Mouse (Mus musculus): ENCODE data around the gene Mkrn1.
"Not testable (repeated sequence)": the region's sequence is repeated elsewhere in the genome, so short reads cannot be mapped to it uniquely, and the experiment has no call there.

Gene Mkrn1

DNA sequence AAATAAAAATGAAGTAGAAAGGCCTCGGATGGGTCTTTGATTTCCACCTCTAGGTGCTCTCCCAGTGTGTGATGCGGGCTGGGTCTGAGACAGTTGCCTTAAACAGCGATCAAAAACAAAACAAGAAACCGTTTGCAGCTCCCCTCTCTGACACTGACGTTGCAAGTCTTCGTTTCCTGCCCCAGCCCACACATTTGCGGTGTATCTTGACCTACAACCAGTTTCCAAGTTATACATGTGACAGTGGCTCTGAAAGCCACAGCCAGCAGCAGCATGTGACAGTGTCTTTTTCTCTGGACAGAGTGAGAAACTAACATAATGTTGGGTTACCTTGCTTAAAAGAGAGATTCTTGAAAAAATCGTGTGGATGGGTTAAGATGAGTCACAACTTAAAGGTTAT is 40.5 kb downstream of the Mkrn1 start:
- no peak for DNase-seq (ENCODE audit: low spot score in 2 of 2)

DNA sequence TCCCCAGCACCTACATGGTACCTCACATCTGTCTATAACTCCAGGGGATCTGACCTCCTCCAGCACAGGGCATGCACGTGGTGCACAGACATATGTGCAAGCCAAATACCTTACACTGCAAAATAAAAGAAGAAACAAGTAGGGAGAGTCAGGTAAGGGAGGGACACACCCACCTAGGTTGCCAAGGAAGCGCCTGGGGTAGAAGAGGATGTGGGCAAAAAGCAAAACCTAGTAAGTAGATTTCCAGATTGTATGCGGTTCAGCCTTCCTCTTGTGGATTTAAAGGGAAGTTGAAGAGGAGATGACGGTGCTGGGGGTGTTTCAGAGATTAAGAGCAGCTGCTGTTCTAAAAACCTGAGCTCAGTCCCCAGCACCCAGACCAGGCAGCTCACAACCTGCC is 41.0 kb downstream of the Mkrn1 start:
- no peak for DNase-seq (ENCODE audit: low spot score in 2 of 2)

DNA sequence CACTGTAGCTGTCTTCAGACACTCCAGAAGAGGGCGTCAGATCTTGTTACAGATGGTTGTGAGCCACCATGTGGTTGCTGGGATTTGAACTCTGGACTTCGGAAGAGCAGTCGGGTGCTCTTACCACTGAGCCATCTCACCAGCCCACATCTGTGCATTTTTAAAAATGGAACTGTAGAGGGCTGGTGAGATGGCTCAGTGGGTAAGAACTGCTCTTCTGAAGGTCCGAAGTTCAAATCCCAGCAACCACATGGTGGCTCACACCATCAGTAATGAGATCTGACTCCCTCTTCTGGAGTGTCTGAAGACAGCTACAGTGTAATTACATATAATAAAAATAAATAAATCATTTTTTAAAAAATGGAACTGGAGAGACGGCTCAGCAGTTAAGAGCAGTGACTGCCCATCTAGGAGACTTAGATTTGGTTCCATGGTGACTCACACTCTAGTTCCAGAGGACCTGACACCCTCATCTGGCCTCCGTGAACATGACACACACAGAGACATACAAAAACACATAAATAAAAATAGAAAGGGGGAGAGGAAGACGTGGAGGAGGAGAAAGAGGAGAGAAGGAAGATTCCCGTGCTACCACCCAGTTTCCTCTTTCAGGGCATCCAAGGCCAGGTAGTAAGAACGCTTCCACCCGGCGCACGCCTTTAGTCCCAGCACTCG is 42.0 kb downstream of the Mkrn1 start:
- not testable (repeated sequence) for DNase-seq (ENCODE audit: low spot score in 2 of 2)

DNA sequence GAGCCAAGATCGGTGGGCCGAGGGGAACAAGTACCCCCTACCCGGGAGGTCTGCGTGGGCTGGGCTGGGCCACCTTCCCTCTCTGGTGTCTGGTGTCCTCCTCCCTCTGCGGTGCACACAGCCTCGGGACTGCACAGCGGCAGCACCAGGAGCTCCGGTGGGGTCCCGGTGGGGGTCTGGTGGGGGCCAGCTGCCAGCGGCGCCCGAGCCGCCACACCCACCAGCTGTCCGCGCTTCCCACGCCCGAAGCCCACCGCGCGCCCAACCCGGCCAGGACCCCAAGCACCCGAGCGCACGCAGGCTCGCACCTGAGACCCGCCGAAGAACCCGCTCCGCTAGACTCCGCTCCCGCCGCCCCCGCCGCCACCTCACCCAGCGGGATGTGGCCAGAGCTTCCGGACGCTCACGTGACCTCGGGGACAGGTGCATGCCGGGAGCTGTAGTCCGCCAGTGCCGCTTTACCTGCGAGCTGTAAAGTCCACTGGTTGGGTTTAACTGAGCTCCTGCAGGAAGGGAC is 42.9 kb downstream of the Mkrn1 start, which contains the start of gene Slc37a3:
Slc37a3 (minus strand) TSS at position 365 of the 517 bp plus-strand sequence.
- peak; percentile 73 to 86 for DNase-seq (ENCODE audit: low spot score in 2 of 2)

DNA sequence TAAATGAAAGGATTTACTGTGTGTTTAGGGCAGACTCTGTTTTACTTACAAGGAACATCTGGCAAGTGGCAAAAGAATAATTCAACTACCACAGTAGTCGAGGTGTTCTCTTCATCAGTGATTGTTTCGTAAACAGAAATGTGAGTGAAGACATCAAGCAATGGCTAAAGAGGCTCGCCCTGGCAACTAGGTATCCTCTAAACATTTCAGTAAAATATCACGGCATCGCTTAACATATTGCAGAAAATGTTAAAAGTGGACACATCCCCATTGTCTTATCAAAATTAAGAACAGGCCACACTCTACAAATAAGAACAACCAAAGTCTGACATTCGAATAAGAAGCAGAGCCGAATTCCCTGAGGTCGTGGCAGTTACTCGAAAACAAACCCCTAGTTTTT is 43.5 kb downstream of the Mkrn1 start:
- DNase-seq (ENCODE audit: low spot score in 2 of 2): no peak

DNA sequence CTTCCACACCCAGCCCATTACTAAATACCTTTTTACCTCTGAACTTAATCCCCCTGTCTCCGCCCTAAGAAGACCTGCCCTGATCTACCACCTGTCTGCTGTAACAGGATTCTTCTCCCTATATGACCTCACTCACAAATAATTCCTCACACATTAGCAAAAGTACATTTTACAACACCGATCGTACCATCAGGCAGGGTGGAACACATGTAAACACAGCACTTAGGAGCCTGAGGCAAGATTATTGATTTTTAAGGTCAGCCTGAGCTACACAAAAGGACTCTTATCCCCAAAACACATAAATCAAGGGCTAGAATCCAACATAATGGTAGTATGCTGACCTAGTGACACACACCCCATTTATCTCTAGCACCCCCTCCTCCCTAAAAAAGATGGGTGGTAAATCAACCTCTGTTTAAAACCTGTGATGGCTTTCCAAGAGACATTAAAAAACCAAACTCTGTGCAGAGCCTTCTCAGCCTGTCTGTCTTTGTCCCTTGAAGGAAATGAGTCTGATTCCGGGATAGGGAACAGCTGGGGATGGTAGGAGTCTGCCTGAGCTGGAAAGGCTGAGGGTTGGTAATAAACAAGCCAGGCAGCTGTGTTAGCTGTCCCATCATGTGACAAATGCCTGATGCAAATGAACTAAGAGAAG is 46.8 kb downstream of the Mkrn1 start:
- no peak for DNase-seq (ENCODE audit: low spot score in 2 of 2)

DNA sequence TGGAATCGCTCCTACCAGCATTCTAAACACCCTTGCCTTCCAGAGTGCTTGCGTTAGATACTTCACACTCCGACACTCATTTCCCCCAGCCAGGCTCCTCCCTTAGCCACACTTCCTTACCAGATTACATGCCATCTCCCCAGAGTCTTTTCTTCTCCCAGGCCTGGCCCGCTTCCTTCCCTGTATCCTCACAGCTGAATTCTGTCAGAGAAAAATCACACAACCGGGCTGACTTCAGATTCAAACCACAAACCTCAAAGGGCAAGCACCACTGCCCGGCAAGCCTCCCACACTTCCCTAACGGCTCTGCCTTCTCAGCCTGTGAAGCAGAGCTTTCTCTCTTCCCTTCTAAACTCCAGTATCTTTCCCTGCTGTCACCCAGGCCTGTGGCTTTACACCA is 47.5 kb downstream of the Mkrn1 start:
- DNase-seq (ENCODE audit: low spot score in 2 of 2): no peak

DNA sequence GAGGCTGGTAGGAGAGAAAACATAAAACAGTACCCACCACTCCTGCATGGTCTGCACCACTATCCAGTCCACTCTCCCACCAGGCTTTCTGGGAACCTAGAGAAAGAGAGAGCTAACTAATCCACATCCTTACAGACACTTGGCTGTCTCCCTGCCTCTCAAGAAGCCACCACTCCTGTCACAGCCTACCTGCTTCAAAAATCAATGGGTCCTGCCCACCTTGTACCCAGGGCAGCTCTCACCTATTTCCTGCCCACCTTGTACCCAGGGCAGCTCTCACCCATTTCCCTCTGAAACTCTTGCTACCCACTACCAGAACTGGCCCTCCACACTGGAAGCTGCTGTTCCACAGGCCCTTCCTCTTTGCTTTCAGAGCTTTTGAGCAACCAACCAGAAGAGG is 48.2 kb downstream of the Mkrn1 start:
- DNase-seq (ENCODE audit: low spot score in 2 of 2): no peak

DNA sequence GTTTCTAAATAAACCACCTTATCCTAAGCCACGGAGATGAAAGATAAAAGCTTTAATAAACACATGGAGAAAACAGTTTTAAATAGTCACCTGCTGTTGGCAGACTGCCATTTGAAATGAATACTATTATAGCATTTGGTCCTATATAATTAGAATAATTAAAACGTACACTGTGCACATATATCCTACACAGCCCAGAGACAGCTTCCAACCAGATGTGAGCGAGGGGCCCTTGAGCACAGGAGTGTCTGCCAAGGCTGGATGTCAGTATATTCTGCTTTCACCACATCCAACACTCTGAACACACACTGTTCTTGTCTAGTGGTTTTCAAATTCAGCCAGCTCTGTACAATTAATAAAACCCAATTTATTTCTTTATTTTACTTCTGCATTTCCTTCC is 50.6 kb downstream of the Mkrn1 start:
- no peak for DNase-seq (ENCODE audit: low spot score in 2 of 2)

DNA sequence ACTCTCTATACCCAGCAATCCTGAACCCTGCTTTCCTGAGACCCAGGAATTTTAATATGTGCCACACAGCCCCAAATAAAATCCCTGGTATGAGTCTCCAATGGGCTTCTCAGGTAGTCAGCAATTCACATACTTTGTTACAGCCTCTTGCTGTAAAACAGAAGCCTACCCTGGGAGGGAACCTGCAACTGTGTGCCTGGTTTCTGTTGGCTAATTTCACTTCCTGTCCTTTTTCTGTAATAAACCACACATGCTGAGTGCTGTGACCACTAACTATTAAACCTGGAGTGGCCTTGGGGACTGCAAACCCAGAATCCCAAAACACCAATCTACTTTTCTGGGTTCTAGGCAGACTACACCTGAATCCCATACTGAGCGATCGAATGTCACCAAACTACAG is 57.6 kb downstream of the Mkrn1 start:
- DNase-seq (ENCODE audit: low spot score in 2 of 2): no peak

DNA sequence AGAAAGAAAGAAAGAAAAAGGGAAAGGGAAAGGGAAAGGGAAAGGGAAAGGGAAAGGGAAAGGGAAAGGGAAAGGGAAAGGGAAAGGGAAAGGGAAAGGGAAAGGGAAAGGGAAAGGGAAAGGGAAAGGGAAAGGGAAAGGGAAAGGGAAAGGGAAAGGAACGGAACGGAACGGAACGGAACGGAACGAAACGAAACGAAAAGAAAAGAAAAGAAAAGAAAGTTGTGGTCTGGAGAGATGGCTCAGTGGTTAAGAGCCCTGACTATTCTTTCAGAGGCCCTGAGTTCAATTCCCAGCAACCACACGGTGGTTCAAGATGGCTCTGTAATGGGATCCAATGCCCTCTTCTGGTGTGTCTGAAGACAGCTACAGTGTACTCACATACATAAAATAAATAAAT is 61.1 kb downstream of the Mkrn1 start:
- not testable (repeated sequence) for DNase-seq (ENCODE audit: low spot score in 2 of 2)

DNA sequence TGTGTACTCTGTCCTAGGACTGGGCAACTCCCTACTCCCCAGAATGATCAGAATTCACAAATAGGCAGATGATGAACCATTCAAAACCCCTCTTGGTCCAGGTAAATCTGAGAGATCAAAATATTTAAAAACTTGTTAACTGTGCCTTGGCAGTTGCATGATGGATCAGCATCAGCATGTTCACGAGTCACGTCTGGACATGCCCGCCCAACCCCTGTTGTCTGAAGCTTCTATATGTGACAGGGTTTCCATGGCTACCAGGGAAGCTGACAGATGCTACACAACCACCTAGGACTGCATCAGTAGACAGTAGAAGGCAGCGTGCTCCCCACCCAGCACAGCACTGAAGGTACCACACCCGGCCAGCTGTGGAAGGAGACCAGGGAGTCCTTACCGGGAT is 71.3 kb downstream of the Mkrn1 start:
- no peak for DNase-seq (ENCODE audit: low spot score in 2 of 2)

DNA sequence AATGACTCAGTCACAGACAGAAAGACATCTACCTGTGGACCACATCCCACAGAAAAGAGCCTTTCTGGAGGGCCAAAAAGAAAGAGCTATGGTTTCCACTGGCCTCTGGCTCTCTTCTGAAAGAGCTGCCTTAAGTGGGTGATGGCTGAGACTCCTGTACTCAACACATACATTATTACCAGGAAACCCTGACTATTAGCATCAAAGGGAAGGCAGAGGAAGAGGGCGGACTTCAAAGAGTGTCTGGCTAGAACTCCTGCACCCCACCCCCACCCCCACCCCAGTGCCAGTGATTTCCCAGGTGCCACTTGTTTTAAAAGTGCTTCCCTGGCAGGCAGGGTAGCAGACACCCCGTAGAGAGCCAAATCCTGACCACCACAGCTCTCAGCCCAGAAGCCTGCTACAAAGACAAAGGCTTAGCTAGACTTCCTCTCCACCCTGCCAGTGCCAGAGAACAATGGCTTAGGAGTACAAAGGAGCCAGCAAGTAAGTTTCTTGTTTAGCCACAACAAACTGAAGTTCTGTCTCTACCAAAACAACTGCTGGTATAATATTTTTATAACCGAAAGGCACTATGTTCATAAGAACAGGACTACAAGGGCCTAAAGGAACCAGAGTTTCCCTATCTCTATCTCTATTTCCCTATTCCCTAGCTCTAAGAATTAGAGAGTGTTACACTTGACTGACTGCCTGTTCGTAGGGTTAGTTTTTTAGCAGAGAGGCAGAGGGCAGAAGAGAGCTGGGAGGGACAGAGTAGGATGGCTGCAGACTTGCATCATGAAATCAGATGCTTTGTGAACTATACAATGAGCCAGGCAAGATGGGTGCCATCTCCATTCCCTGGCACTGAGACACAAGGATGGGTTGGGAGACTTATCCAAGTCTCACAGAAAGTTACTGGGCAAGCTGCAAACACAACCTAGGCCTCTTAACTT is 72.1 kb downstream of the Mkrn1 start:
- no peak for DNase-seq (ENCODE audit: low spot score in 2 of 2)
